Mouse (Mus musculus) duodenum, adult 2 months (tissue): ENCODE measurements around the gene Rpl27. TPM values are rescaled to one million over a fixed set of nuclear protein-coding genes. Genes with fewer than 3 reads are reported as not detected.

ENCODE experiments used
- polyA plus RNA-seq: library from polyadenylated mRNA; depleted of rRNA; stranded (reverse); fragments of >200 nt; gene quantifications from 2 replicates; pipeline ENCODE4 v1.2.3, GENCODE M21; 2012; ENCODE audit warnings: low replicate concordance; rRNA removed

Gene Rpl27
- 134 and 144 TPM in 2 replicates for polyA plus RNA-seq

DNA sequence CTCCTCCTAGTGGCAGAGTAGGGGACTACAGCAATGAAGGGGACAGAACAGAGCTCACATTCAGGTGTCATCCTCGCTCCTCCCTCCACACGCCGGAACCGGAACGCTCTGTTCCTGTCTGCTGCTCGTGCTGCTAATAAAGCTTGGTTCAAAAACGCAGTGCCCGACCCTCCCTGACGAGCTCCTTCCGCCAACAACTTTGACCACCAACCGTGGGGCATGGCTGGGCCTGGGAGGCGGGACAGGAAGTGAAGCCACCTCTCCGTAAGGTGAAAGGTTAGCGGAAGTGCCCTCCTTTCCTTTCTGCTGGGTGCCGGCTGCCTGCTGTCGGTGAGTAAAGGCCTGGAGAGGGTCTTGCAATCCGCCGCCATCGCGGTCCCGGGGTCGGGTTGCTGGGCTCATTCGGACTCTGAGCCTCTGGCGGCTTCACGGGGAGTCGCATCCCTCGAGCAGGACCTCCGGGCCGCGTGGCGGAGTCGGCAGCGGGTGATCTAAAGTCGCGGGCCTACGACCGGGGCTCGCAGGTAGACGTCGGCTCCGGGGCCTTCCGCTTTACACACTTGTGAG, at the start of gene Rpl27:
TSS of gene Rpl27 (plus strand) at position 172 of the 567 bp plus-strand sequence.

DNA sequence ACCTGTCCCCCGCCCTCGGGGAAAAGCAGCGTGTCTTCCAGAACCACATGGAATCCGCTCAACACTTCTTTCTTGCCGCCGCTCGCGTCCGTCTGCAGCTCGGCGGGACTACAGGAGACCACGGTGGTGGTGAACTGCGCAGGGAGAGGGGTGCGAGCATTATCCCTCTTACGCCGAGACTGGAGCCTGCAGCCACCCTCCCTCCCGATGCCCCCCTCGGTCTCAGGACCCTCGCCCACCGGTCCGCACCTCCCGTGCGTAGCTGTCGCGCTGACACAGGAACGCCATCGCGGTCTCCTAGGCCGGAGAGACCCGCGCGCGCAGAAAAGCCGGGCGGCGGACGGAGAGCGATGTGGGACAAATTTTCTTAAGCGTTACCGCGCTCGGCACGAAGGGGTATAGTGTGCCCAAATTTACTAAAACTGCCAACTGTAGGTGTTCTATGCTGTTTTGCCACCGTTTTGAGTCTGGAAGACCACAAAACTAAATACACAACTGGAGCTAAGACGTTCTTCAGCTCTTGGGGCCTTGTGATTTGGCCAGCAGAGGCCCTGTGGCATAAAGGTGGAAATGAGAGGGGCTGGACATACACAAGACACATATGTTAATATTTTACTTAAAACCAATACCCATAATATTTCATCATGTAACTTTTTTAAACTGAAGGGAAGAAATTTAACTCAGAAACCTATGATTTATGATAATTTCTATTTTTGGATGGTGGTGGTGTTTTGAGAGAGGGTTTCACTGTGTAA, 24.8 kb upstream of the Rpl27 start, which contains the start of gene Aarsd1:
TSS of gene Aarsd1 (minus strand) at position 515 of the 755 bp plus-strand sequence.

DNA sequence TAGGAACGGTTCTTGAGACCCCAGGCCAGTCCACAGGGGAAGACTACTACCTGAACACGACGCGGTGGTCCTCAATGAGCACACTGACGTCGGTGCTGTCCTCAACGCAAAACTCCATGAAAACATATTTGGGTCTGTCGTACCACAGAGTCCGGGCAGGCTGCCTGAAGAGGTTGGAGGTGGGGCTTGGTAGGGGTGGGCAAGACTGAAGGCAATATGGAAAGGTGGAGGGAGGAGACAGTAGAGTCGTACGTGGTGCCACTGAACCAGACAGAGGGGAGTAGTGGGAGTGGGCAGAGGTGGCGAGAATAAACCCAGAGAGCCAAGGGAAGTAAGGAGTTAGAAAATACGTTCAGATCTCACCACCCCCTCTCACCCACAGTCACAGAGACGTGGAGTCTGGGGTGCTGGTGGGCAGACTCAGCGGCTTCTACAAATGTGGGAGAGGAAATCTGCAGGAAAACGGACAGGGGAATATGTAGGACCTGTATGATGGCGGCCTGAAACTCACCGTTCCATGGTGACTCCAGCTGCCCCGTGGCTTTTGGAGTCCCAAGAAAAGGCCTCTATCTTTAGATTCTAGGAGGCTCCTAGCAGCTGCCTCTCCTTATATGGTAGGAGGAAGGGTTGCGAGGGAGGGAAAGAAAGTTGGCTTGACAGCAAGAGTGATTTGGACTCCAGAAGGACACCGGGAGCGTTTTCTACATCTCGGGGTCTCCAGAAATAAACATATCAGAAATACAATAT, 17.8 kb upstream of the Rpl27 start, which contains the start of gene Gm27029:
TSS of gene Gm27029 (minus strand) at position 692 of the 747 bp plus-strand sequence.

DNA sequence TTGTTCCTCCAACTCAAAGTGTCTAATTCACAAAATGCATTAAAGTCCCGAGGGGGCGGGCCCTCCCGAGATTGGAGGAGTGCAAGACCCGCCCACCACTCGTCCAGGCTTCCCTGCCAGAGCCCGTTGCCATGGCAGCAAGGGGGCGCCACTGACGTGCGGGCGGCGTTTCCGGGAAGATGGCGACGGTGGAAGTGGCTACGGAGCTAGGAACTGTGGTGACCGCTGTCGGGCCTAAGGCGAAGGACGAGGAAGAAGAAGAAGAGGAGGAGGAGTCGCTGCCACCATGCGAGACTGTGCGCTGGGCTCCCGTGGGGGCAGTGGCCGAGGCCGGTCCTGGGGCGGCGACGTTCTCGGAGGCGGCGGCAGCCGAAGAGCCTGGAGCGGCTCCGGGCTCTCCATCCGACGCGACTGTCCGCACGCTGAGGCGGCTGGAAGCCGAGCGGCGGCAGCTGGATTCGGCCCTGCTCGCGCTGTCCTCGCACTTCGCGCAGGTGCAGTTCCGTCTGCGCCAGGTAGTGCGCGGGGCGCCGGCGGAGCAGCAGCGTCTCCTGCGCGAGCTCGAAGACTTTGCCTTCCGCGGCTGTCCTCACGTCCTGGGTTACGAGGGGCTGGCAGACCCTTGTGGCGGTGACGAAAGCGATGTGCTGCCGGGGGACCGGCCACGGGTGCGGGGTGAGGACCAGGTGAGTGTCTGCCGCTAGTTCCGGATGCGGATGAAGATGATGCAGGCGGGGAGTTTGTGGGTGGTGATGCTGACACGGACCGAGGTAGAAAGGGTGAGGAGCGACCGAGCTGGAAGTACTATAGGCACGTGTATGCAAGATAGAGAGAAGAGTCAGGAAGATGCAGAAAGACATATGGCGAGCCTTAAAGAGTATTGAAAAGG, 16.9 kb upstream of the Rpl27 start, which contains the start of the genes Rundc1 and Ptges3l:
TSS of gene Rundc1 (plus strand) at position 161 of the 889 bp plus-strand sequence.
TSS of gene Ptges3l (minus strand) at position 409 of the 889 bp plus-strand sequence.

DNA sequence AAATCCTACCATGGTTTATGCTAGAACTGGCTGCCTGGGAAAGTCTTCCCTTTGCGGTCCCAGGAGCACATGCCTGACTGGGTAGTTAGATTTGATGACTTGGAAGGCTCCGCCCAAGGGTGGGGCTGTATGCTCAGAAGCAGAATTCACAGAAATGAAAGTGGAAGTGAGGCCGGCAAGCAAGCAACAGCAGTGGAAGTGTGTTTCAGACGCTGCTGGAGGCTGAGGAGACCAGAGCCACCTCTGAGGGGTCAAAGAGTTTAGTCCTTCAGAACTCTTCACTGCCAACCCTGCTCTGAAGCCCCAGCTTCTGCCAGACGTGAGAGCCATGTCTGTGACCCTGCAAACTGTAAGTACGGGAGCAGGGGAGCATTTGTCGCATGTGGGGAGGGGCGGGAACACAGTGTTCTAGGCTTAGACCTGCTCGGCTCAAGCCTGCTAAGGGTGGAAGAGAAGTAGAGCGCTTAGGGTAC, 6.2 kb downstream of the Rpl27 start, which contains the start of gene Ifi35:
TSS of gene Ifi35 (plus strand) at position 134 of the 473 bp plus-strand sequence.

DNA sequence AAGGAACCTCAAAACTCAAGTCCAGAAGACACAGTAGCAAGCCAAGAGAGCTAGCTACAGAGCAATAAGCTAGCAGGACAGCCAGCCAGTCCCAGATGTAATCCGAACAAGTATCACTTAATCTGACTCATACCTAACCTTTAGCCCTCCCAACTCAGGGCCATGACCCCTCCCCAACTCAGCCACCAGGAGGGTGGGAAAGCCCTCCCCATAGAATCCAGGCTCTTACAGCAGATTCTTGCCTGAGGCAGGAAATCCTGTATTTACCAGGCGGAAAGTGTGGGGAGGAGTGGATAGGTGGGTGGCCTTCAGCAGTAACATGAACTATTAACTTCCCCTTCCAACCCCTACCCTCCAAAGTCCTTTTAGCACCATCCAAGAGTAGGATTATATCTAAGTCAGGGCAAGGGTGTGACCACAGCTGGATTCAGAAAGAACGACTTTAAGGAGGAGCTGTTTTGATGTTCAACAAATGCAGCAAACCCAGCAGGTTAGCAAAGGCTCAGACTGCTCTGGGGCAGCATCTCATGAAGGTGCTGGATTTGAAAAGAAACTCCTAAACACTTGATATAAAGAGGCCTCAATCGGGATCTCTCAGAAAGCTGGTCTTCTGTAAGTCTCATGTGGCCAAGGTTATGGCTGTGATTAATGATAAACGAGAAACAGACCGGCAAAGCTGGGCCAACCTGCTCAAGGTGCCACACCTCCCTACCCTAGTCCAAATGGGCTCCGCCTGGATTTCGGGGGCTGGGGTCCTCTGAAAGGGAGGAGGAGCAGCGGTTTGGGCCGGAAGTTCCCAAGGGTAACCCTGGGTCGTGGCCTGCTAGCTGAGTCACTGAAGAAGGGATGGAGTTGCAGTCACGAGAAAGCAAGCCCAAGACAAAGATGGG, 22.4 kb downstream of the Rpl27 start, which contains the start of gene Rnd2:
TSS of gene Rnd2 (plus strand) at position 789 of the 890 bp plus-strand sequence.

DNA sequence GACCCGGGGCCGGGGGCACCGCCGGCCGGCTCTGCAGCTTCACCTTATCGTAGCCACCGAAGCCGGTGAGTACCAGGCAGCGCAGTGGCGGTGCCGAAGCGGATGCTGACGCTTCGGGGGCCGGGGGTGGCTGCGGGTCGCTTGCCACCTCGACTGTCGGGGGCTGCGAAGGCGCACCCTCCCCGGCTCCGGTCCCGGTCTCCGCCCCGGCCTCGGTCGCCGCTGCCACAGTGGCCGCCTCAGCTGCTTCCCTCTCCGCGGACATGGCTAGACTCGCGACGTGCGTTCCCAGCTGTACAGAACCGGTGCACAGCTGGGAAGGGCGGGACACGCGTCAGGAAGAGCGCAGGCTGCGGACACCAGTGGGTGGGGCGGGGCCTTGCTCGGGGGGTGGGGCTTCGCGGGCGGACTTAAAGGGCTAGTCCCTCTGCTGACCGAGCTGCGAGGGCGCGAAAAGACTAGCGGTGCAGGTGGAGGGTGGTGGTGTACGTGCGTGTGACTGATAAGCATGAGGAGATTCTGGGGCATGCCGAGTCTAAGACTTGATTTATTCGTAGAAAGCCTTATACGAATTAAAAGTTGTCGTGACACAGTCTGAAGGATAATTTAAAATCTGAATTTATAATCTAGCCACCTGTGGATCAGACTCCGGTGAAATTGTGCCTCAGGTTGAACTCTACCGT, 23.9 kb downstream of the Rpl27 start, which contains the start of gene Vat1:
TSS of gene Vat1 (minus strand) at position 362 of the 683 bp plus-strand sequence.

Other genes starting within 250 kb of the Rpl27 start
- 16.0 and 18.3 TPM in 2 replicates for gene Ezh1, start 215.8 kb upstream of the Rpl27 start, polyA plus RNA-seq
- 30.1 and 31.9 TPM in 2 replicates for gene Ramp2, start 196.3 kb upstream of the Rpl27 start, polyA plus RNA-seq
- 87.6 and 146 TPM in 2 replicates for gene Vps25, start 188.6 kb upstream of the Rpl27 start, polyA plus RNA-seq
- 5.5 and 6.8 TPM in 2 replicates for gene Wnk4, start 181.7 kb upstream of the Rpl27 start, polyA plus RNA-seq
- gene Cntd1, start 163.3 kb upstream of the Rpl27 start, polyA plus RNA-seq, result 0.22 and 0.28 TPM in 2 replicates
- 579 and 638 TPM in 2 replicates for gene Coa3, start 163.2 kb upstream of the Rpl27 start, polyA plus RNA-seq
- 87.7 and 128 TPM in 2 replicates for gene Becn1, start 140.0 kb upstream of the Rpl27 start, polyA plus RNA-seq
- 22.3 and 29.3 TPM in 2 replicates for gene Psme3, start 126.1 kb upstream of the Rpl27 start, polyA plus RNA-seq
- 5.0 TPM in 2 replicates for gene Aoc2, start 117.2 kb upstream of the Rpl27 start, polyA plus RNA-seq
- gene Aoc3, start 111.7 kb upstream of the Rpl27 start, polyA plus RNA-seq, result 5.4 and 11.8 TPM in 2 replicates
- 9.9 and 11.1 TPM in 2 replicates for gene G6pc, start 74.7 kb upstream of the Rpl27 start, polyA plus RNA-seq
- 13.6 TPM in 2 replicates for gene Aarsd1, start 24.7 kb upstream of the Rpl27 start, polyA plus RNA-seq
- 0.11 TPM in 1 of 2 replicates, not detected in the other for gene Gm27029, start 17.5 kb upstream of the Rpl27 start, polyA plus RNA-seq
- gene Rundc1, start 17.2 kb upstream of the Rpl27 start, polyA plus RNA-seq, result 18.1 and 22.8 TPM in 2 replicates
- gene Ptges3l, start 17.0 kb upstream of the Rpl27 start, polyA plus RNA-seq, result 0.34 and 2.0 TPM in 2 replicates
- gene Ifi35, start 6.1 kb downstream of the Rpl27 start, polyA plus RNA-seq, result 61.7 and 136 TPM in 2 replicates
- 23.1 and 34.7 TPM in 2 replicates for gene Rnd2, start 22.7 kb downstream of the Rpl27 start, polyA plus RNA-seq
- 170 and 324 TPM in 2 replicates for gene Vat1, start 23.9 kb downstream of the Rpl27 start, polyA plus RNA-seq
- 0.20 and 0.68 TPM in 2 replicates for gene Brca1, start 109.7 kb downstream of the Rpl27 start, polyA plus RNA-seq
- 74.9 and 83.4 TPM in 2 replicates for gene Nbr1, start 109.9 kb downstream of the Rpl27 start, polyA plus RNA-seq
- gene Tmem106a, start 139.9 kb downstream of the Rpl27 start, polyA plus RNA-seq, result 96.7 and 179 TPM in 2 replicates
- not detected in 2 replicates for gene Gm11634, start 157.0 kb downstream of the Rpl27 start, polyA plus RNA-seq
- 11.4 and 13.6 TPM in 2 replicates for gene Rdm1, start 184.9 kb downstream of the Rpl27 start, polyA plus RNA-seq
- gene Arl4d, start 223.2 kb downstream of the Rpl27 start, polyA plus RNA-seq, result 6.5 and 16.5 TPM in 2 replicates